Mouse (Mus musculus): Measurements from ENCODE around the gene Lgmn. TPM values are rescaled to one million over a fixed set of nuclear protein-coding genes. Genes with fewer than 3 reads are reported as not detected.

Gene Lgmn
- total and polyA plus RNA-seq, 3 experiments: 2.2 to 8.0 TPM; not detected in 1

DNA sequence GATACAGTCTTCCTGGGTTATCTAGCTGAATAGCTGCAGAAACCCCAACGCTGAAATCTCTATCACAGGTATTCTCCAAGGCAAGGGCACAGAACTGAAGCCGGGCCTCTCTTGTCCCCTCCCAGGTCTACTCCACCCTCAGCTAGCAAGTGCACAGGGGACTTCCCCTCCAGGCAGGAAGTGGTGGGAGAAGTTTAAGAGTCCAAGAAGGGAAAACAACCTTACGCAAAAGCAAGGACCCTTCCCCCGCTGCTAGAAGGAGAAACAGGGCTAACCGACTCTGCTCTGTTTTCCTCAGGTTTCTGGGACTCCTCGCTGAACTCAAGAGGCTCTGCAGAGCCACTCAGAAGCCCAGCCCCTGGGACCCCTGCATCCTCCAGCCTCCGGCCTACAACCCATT is 71.5 kb downstream of the Lgmn start:
- Histone ChIP-seq H3K27me3 (ENCODE audit: control insufficient read depth in 1 of 2, insufficient read depth in 2 of 2, low read length in 2 of 2) (no peaks in the 10 kb centered on the region), H3K36me3 (ENCODE audit: control insufficient read depth in 1 of 2, insufficient read depth in 2 of 2, low read length in 2 of 2) (peaks cover 0 to 4% of the 10 kb centered on the region in 2 experiments; a peak in 2 of 4 replicates), H3K9ac (ENCODE audit: control insufficient read depth, low read depth, low read length, poor library complexity, severe bottlenecking) (no peak overlapping the region), H3K79me2 (ENCODE audit: control insufficient read depth, insufficient read depth, low read length, poor library complexity) (peaks cover 4% of the 10 kb centered on the region; the same call in 1 of the 2 replicates), H3K27ac (ENCODE audit: control insufficient read depth, low read depth, low read length) (no peak overlapping the region), H3K4me1 (ENCODE audit: control insufficient read depth in 1 of 2, insufficient read depth in 2 of 2, low read length in 2 of 2) (no peaks in the 10 kb centered on the region; a peak in 1 of 4 replicates), H3K4me3 (ENCODE audit: control insufficient read depth in 1 of 2, insufficient read depth in 1 of 2, low read depth in 2 of 2, low read length in 2 of 2) (no peak overlapping the region), H3K9me3 (replicated peaks; ENCODE audit: insufficient read depth, low read length) (no peaks in the 10 kb centered on the region)
- no peak for DNase-seq (ENCODE audit: low read depth, low spot score)
- no peak for TF ChIP-seq CHD1 (IDR thresholded peaks at IDR 0.05; ENCODE audit: low read depth, low read length)
- TF ChIP-seq MYC (IDR thresholded peaks at IDR 0.05; ENCODE audit: low read depth, low read length): no peak
- TF ChIP-seq EP300 (IDR thresholded peaks at IDR 0.05; ENCODE audit: low read depth in 1 of 2, low read length in 2 of 2): no peak
- TF ChIP-seq MYB (IDR thresholded peaks at IDR 0.05; ENCODE audit: low read depth, low read length): no peak
- no peak for TF ChIP-seq SIN3A (IDR thresholded peaks at IDR 0.05; ENCODE audit: low read length)

DNA sequence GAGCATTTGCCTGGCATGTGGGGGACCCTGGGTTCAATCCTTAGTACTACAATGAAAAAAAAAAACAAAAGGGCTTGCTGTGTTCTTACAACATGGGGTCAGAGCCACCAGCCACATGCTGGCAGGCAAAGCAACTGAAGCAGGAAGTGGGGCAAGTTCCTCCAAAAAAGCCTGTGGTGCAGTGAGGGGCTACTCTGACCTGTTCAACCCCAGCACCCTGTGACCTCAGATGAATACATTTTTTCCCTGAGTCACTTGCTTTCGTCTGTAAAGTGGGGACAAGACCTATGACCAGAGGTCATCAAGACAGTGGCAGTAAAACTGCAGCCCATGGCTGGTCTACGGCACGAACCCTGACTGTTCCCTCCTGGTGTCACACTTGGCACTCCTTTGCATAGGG is 72.5 kb downstream of the Lgmn start:
- TF ChIP-seq RCOR1 (IDR thresholded peaks at IDR 0.05; ENCODE audit: low read depth, low read length): no peak
- Histone ChIP-seq H3K4me3 (ENCODE audit: control insufficient read depth in 1 of 2, insufficient read depth in 1 of 2, low read depth in 2 of 2, low read length in 2 of 2) (no peak overlapping the region), H3K27me3 (ENCODE audit: control insufficient read depth in 1 of 2, insufficient read depth in 2 of 2, low read length in 2 of 2) (no peaks in the 10 kb centered on the region), H3K79me2 (ENCODE audit: control insufficient read depth, insufficient read depth, low read length, poor library complexity) (peaks cover 4% of the 10 kb centered on the region; the same call in 1 of the 2 replicates), H3K9ac (ENCODE audit: control insufficient read depth, low read depth, low read length, poor library complexity, severe bottlenecking) (no peak overlapping the region), H3K4me1 (ENCODE audit: control insufficient read depth in 1 of 2, insufficient read depth in 2 of 2, low read length in 2 of 2) (no peaks in the 10 kb centered on the region; a peak in 1 of 4 replicates), H3K36me3 (ENCODE audit: control insufficient read depth in 1 of 2, insufficient read depth in 2 of 2, low read length in 2 of 2) (peaks cover 0 to 6% of the 10 kb centered on the region in 2 experiments; a peak in 2 of 4 replicates), H3K27ac (ENCODE audit: control insufficient read depth, low read depth, low read length) (no peak overlapping the region), H3K9me3 (replicated peaks; ENCODE audit: insufficient read depth, low read length) (no peaks in the 10 kb centered on the region)
- DNase-seq (ENCODE audit: low read depth, low spot score): no peak

GRCm38 (mm10) chr12:102366126-102366816 is 73.3 kb downstream of the Lgmn start:
- peaks cover 0 to 6% of the 10 kb centered on the region in 2 experiments; a peak in 2 of 4 replicates for H3K36me3 ChIP-seq (ENCODE audit: control insufficient read depth in 1 of 2, insufficient read depth in 2 of 2, low read length in 2 of 2)
- TF ChIP-seq MXI1 (IDR thresholded peaks at IDR 0.05; ENCODE audit: low read depth, low read length): no peak
- no peak for TF ChIP-seq USF2 (IDR thresholded peaks at IDR 0.05; ENCODE audit: borderline replicate concordance in 1 of 2, insufficient read depth in 1 of 2, low read depth in 1 of 2, low read length in 2 of 2)
- TF ChIP-seq MAX (IDR thresholded peaks at IDR 0.05; ENCODE audit: low read length): no peak
- no peaks in the 10 kb centered on the region for H3K9me3 ChIP-seq (replicated peaks; ENCODE audit: insufficient read depth, low read length)
- H3K4me3 ChIP-seq (ENCODE audit: control insufficient read depth in 1 of 2, insufficient read depth in 1 of 2, low read depth in 2 of 2, low read length in 2 of 2): no peak overlapping the region
- H3K27ac ChIP-seq (ENCODE audit: control insufficient read depth, low read depth, low read length): no peak overlapping the region
- no peaks in the 10 kb centered on the region for H3K27me3 ChIP-seq (ENCODE audit: control insufficient read depth in 1 of 2, insufficient read depth in 2 of 2, low read length in 2 of 2)
- peaks cover 4% of the 10 kb centered on the region; the same call in 1 of the 2 replicates for H3K79me2 ChIP-seq (ENCODE audit: control insufficient read depth, insufficient read depth, low read length, poor library complexity)
- no peak overlapping the region for H3K9ac ChIP-seq (ENCODE audit: control insufficient read depth, low read depth, low read length, poor library complexity, severe bottlenecking)
- no peaks in the 10 kb centered on the region; a peak in 1 of 4 replicates for H3K4me1 ChIP-seq (ENCODE audit: control insufficient read depth in 1 of 2, insufficient read depth in 2 of 2, low read length in 2 of 2)
- no peak for DNase-seq (ENCODE audit: low read depth, low spot score)

Data from MEL (cell line).